Mouse (Mus musculus): ENCODE measurements around the gene Ap1s2. TPM values are rescaled to one million over a fixed set of nuclear protein-coding genes. Genes with fewer than 3 reads are reported as not detected.

Ap1s2 gene
- total and polyA plus RNA-seq, 2 experiments from 2014 or later: 45.7 to 124 TPM

DNA sequence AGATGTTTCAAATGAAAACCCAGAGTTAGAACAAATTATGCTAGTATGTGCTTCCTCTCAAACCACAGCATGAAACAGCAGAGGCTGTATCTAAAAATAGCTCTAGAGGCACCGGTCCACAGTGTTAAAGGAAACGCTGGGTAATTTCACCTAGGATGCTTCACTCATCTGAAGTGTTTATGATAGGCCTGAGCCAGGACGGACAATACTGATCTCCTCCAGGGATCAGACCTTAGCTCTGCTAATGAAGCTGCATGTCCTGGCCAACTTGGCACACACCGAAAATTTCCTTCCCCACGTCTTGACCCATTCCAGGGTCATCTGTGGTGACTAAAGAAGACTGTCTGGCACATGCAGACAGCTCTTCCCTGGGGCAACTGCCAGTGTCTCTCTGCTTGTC, 29.4 kb upstream of the Ap1s2 start:
- Histone ChIP-seq H3K9me3 (ENCODE audit: low read length) (no peaks in the 10 kb centered on the region), H3K9ac (replicated peaks; ENCODE audit: low read length) (no peak overlapping the region), H3K27me3 (ENCODE audit: insufficient read depth, low read length) (no peaks in the 10 kb centered on the region), H3K4me3 (ENCODE audit: low read length) (no peak overlapping the region), H3K36me3 (ENCODE audit: insufficient read depth, low read length) (no peaks in the 10 kb centered on the region), H3K4me1 (ENCODE audit: insufficient read depth, low read length) (no peaks in the 10 kb centered on the region), H3K27ac (no peak overlapping the region), H3K4me2 (ENCODE audit: low read depth, low read length) (no peak overlapping the region)
- DNase-seq (ENCODE audit: low spot score): peak; percentile 1
- no peak for ATAC-seq
- WGBS: 64% methylated on average over 5 of the region's 5 CpGs
- TF ChIP-seq CTCF (IDR thresholded peaks at IDR 0.05; ENCODE audit: low read depth): no peak

DNA sequence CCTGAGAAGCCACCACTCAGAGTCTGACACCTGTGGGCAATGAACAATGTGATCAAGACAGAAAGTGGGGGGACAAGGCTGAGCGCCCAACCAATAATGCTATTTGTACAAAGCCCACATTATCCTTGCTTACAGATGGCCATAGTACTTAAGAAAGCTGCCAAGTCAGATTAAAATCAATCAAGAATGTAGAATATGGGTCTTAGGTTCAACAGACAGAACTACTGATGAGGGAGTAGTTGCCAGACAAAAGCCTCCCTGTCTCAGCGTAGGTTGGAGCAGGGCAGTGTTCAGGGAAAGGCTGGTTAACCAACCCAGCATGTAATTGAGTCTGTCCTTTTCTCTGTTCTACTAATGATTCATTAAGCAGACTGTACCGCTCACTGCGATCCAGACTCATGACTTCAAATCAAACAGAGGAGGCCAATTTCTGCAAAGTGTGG, 23.3 kb upstream of the Ap1s2 start:
- DNase-seq (ENCODE audit: low spot score): no peak

GRCm38 (mm10) chrX:163897354-163897753, 11.5 kb upstream of the Ap1s2 start:
- Histone ChIP-seq H3K27ac (no peak overlapping the region), H3K9ac (replicated peaks; ENCODE audit: low read length) (no peak overlapping the region), H3K9me3 (ENCODE audit: low read length) (no peaks in the 10 kb centered on the region), H3K4me3 (ENCODE audit: low read length) (no peak overlapping the region), H3K4me2 (ENCODE audit: low read depth, low read length) (no peak overlapping the region), H3K4me1 (ENCODE audit: insufficient read depth, low read length) (no peaks in the 10 kb centered on the region), H3K27me3 (ENCODE audit: insufficient read depth, low read length) (no peaks in the 10 kb centered on the region), H3K36me3 (ENCODE audit: insufficient read depth, low read length) (no peaks in the 10 kb centered on the region)
- DNase-seq (ENCODE audit: low spot score) (no peak), ATAC-seq (no peak)
- TF ChIP-seq CTCF (IDR thresholded peaks at IDR 0.05; ENCODE audit: low read depth): no peak
- 85% methylated on average over 1 of the region's 1 CpGs for WGBS

More for the DNA sequence above, 23.3 kb upstream of the Ap1s2 start:
- Histone ChIP-seq H3K4me2 (ENCODE audit: low read depth, low read length) (no peak overlapping the region), H3K9me3 (ENCODE audit: low read length) (no peaks in the 10 kb centered on the region), H3K4me1 (ENCODE audit: insufficient read depth, low read length) (no peaks in the 10 kb centered on the region), H3K27me3 (ENCODE audit: insufficient read depth, low read length) (no peaks in the 10 kb centered on the region), H3K9ac (replicated peaks; ENCODE audit: low read length) (no peak overlapping the region), H3K4me3 (ENCODE audit: low read length) (no peak overlapping the region), H3K27ac (no peak overlapping the region), H3K36me3 (ENCODE audit: insufficient read depth, low read length) (no peaks in the 10 kb centered on the region)
- no peak for TF ChIP-seq CTCF (IDR thresholded peaks at IDR 0.05; ENCODE audit: low read depth)
- no peak for ATAC-seq
- WGBS: 65% methylated on average over 4 of the region's 4 CpGs

- no peak for DNase-seq (ENCODE audit: low spot score)
- Histone ChIP-seq H3K36me3 (ENCODE audit: insufficient read depth, low read length) (no peaks in the 10 kb centered on the region), H3K4me2 (ENCODE audit: low read depth, low read length) (no peak overlapping the region), H3K4me3 (ENCODE audit: low read length) (no peak overlapping the region), H3K27me3 (ENCODE audit: insufficient read depth, low read length) (no peaks in the 10 kb centered on the region), H3K9me3 (ENCODE audit: low read length) (no peaks in the 10 kb centered on the region), H3K9ac (replicated peaks; ENCODE audit: low read length) (no peak overlapping the region), H3K4me1 (ENCODE audit: insufficient read depth, low read length) (no peaks in the 10 kb centered on the region), H3K27ac (no peak overlapping the region)
- TF ChIP-seq CTCF (IDR thresholded peaks at IDR 0.05; ENCODE audit: low read depth): no peak
- no peak for ATAC-seq
- 57% methylated on average over 5 of the region's 5 CpGs for WGBS
Observed at GRCm38 (mm10) chrX:163899431-163900020, 9.3 kb upstream of the Ap1s2 start.

- no peak overlapping the region for H3K4me3 ChIP-seq (ENCODE audit: low read length)
- no peaks in the 10 kb centered on the region for H3K36me3 ChIP-seq (ENCODE audit: insufficient read depth, low read length)
- H3K4me2 ChIP-seq (ENCODE audit: low read depth, low read length): no peak overlapping the region
- no peak overlapping the region for H3K9ac ChIP-seq (replicated peaks; ENCODE audit: low read length)
- no peaks in the 10 kb centered on the region for H3K9me3 ChIP-seq (ENCODE audit: low read length)
- WGBS: 78% methylated on average over 2 of the region's 2 CpGs
- no peak for DNase-seq (ENCODE audit: low spot score)
- TF ChIP-seq CTCF (IDR thresholded peaks at IDR 0.05; ENCODE audit: low read depth): no peak
- no peaks in the 10 kb centered on the region for H3K4me1 ChIP-seq (ENCODE audit: insufficient read depth, low read length)
- H3K27ac ChIP-seq: no peak overlapping the region
- no peak for ATAC-seq
- H3K27me3 ChIP-seq (ENCODE audit: insufficient read depth, low read length): no peaks in the 10 kb centered on the region
Observed at GRCm38 (mm10) chrX:163906861-163907260, 2.0 kb upstream of the Ap1s2 start.

DNA sequence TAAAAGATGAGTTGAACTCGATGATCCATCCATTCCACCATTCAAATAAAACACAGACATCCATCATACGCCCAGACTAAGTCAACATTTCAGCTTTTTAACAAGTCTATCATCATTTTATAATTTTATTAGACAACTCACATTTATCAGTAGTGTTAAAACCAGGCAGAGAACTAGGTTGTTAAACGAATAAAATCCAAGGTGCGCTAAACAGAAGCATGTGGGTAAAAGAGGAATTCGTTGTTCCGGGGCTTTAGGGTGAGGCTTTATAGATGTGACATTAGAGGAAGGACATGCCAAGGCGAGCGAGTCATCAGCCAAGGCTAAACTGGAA, 847 bp upstream of the Ap1s2 start:
- peak overlapping the region; percentile 62 for H3K4me3 ChIP-seq (ENCODE audit: low read length)
- no peak for TF ChIP-seq CTCF (IDR thresholded peaks at IDR 0.05; ENCODE audit: low read depth)
- peak; percentile 7 for DNase-seq (ENCODE audit: low spot score)
- H3K27ac ChIP-seq: peak overlapping the region; percentile 87
- H3K4me2 ChIP-seq (ENCODE audit: low read depth, low read length): peak overlapping the region; percentile 54
- no peaks in the 10 kb centered on the region for H3K9me3 ChIP-seq (ENCODE audit: low read length)
- no peaks in the 10 kb centered on the region for H3K36me3 ChIP-seq (ENCODE audit: insufficient read depth, low read length)
- H3K4me1 ChIP-seq (ENCODE audit: insufficient read depth, low read length): no peaks in the 10 kb centered on the region
- ATAC-seq: no peak
- no peaks in the 10 kb centered on the region for H3K27me3 ChIP-seq (ENCODE audit: insufficient read depth, low read length)
- peak overlapping the region; percentile 49; the same call in 1 of the 2 replicates for H3K9ac ChIP-seq (replicated peaks; ENCODE audit: low read length)
- 35% methylated on average over 8 of the region's 8 CpGs for WGBS

- H3K4me1 ChIP-seq (ENCODE audit: insufficient read depth, low read length): no peaks in the 10 kb centered on the region
- peak overlapping the region; percentile 57 for H3K4me2 ChIP-seq (ENCODE audit: low read depth, low read length)
- H3K36me3 ChIP-seq (ENCODE audit: insufficient read depth, low read length): no peaks in the 10 kb centered on the region
- no peaks in the 10 kb centered on the region for H3K9me3 ChIP-seq (ENCODE audit: low read length)
- ATAC-seq (peak; percentile 19), DNase-seq (ENCODE audit: low spot score) (peak; percentile 47)
- H3K27ac ChIP-seq: peak overlapping the region; percentile 83
- H3K4me3 ChIP-seq (ENCODE audit: low read length): peak overlapping the region; percentile 62
- no peaks in the 10 kb centered on the region for H3K27me3 ChIP-seq (ENCODE audit: insufficient read depth, low read length)
- H3K9ac ChIP-seq (replicated peaks; ENCODE audit: low read length): peak overlapping the region; percentile 58
- WGBS: 27% methylated on average over 31 of the region's 34 CpGs
- peak; percentile 31; the same call in 1 of the 2 replicates for TF ChIP-seq CTCF (IDR thresholded peaks at IDR 0.05; ENCODE audit: low read depth)
Observed at GRCm38 (mm10) chrX:163909381-163909780, 564 bp downstream of the Ap1s2 start.
